Mouse (Mus musculus) erythroid progenitor cell, adult 5-6 weeks (primary cell): Measurements from ENCODE around the gene Smurf2. TPM values are rescaled to one million over a fixed set of nuclear protein-coding genes. Genes with fewer than 3 reads are reported as not detected.

Experiments used
- ATAC-seq: replicated peaks from 2 replicates; pipeline ENCODE4 v1.8.0; 2016; ENCODE audit warnings: moderate number of reproducible peaks, mild to moderate bottlenecking, moderate TSS enrichment, inconsistent platforms; ENCODE audit not compliant: poor library complexity, low FRiP score, severe bottlenecking
- total RNA-seq, 2 experiments: library from RNA; stranded (forward) in 1 of 2; stranded (reverse) in 1 of 2; fragments of 150-400 nt in 1 of 2; fragments of 186-747, 209-891 nt in 1 of 2; gene quantifications; 2 replicates each; pipeline versions ENCODE4 v1.2.3 to v1.2.4; 2015 to 2017; ENCODE audit warnings: low replicate concordance in 2 of 2

The Smurf2 gene
- total RNA-seq, 2 experiments from 2014 or later, result 8.5 to 9.2 TPM

DNA sequence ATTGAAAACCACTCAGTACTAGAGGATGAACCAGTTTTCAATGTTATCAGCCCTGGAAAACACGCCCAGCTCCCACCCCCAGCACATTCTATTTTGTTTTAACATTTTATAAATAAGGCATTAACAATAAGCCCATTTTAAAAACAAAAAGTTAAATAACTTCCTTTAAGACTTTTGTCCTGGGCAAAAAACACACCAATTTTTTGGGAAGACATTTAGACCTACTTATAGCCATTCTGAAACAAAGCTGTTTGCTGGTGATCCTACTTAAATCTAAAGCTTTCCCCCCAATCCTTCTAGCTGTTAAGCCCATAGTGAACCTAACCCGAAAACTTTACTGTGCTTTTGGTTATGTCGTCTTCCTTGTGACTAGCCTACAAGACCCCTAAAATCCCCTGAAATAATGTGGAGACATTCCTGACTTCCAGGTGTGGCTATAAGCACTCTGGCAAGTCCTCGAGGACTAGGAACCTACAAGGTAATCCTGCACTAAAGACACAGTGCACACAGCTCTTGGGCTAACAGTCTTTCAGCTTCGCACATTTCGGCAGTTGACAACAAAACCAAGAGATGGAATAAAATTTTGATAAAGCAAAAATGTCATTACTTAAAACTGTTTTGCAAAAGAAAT is 139.8 kb downstream of the Smurf2 start:
- ATAC-seq, result no peak

- no peak for ATAC-seq
Measured at GRCm38 (mm10) chr11:106780089-106780425, 140.5 kb downstream of the Smurf2 start.

DNA sequence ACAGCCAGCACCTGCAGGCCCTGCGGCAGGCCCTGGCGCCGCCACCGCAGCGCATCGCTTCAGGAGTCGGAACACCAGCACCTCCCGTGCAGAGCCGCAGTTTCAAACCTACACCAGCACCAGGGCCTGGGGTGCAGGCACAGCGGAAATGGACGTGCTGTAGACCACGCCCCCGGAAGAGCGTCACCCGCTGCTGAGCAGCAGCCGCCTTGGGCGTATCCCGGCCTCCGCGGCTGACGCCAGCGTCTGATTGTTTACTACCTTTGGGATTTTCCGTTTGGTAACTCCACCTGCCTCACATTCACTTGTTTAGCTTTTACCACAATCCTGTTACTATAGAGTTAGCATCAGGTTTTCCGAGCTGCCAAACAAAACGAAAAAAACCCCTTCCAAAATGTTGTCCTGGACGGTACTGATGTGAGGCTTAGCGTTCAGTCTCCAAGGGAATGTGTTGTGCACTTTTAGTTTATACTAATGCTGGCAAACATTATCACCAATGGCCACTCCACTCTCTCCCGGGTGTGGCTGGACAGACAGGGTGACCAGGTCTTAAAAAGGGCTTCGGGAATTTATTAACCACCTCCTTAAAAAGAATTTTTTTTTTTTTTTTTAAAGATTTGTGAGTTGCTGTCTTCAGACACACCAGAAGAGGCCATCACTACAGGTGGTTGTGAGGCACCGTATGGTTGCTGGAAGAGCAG is 141.0 kb downstream of the Smurf2 start, which contains the start of gene Polg2:
Gene Polg2, minus strand, starts transcription at position 150 of the 701 bp plus-strand sequence.
- ATAC-seq, result peak; percentile 99

GRCm38 (mm10) chr11:106778589-106779387 is 141.7 kb downstream of the Smurf2 start:
- peak; percentile 47 for ATAC-seq

- no peak for ATAC-seq
Measured at GRCm38 (mm10) chr11:106778132-106778531, 142.4 kb downstream of the Smurf2 start.

GRCm38 (mm10) chr11:106777395-106777794 is 143.1 kb downstream of the Smurf2 start:
- no peak for ATAC-seq

- ATAC-seq, result no peak
Measured at GRCm38 (mm10) chr11:106776960-106777359, 143.6 kb downstream of the Smurf2 start.

DNA sequence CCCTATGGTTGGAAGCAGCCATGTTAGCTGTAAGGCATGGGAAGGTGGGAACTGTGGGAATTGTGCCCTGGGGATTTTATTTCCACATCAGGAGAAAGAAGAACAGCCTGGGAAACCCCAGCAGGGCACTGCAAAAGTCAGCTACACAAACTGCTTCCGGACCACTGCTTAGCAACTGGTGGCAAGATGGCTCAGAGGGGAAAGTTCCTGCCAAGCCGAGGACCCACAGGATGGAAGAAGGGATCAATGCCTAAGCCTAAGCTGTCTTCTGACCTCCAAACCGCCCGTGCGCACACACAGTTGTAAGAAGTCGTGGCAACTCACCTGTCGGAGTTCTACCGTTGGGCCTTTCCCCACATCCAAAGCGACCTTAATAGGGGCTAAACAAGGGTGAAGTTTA is 147.5 kb downstream of the Smurf2 start:
- no peak for ATAC-seq

GRCm38 (mm10) chr11:106770195-106770974 is 150.1 kb downstream of the Smurf2 start:
- no peak for ATAC-seq

Other genes starting within 250 kb of the Smurf2 start
- 7.1 and 16.6 TPM in 2 replicates for gene Pecam1, start 170.1 kb downstream of the Smurf2 start, total RNA-seq (2015; ENCODE audit: low replicate concordance)
- gene Pecam1, start 170.1 kb downstream of the Smurf2 start, total RNA-seq (2017; ENCODE audit: low replicate concordance), result 5.5 and 7.2 TPM in 2 replicates
- 7.9 and 10.5 TPM in 2 replicates for gene Milr1, start 169.5 kb downstream of the Smurf2 start, total RNA-seq (2015; ENCODE audit: low replicate concordance)
- 9.1 and 13.4 TPM in 2 replicates for gene Milr1, start 169.5 kb downstream of the Smurf2 start, total RNA-seq (2017; ENCODE audit: low replicate concordance)
- gene Polg2, start 141.2 kb downstream of the Smurf2 start, total RNA-seq (2015; ENCODE audit: low replicate concordance), result 3.2 and 4.6 TPM in 2 replicates
- gene Polg2, start 141.2 kb downstream of the Smurf2 start, total RNA-seq (2017; ENCODE audit: low replicate concordance), result 1.4 and 3.9 TPM in 2 replicates
- 493 and 595 TPM in 2 replicates for gene Ddx5, start 131.5 kb downstream of the Smurf2 start, total RNA-seq (2015; ENCODE audit: low replicate concordance)
- gene Ddx5, start 131.5 kb downstream of the Smurf2 start, total RNA-seq (2017; ENCODE audit: low replicate concordance), result 692 and 836 TPM in 2 replicates
- gene Cep95, start 131.5 kb downstream of the Smurf2 start, total RNA-seq (2015; ENCODE audit: low replicate concordance), result 60.8 and 66.3 TPM in 2 replicates
- gene Cep95, start 131.5 kb downstream of the Smurf2 start, total RNA-seq (2017; ENCODE audit: low replicate concordance), result 39.8 and 61.5 TPM in 2 replicates
- gene Kpna2, start 78.8 kb upstream of the Smurf2 start, total RNA-seq (2015; ENCODE audit: low replicate concordance), result 456 and 494 TPM in 2 replicates
- 286 and 365 TPM in 2 replicates for gene Kpna2, start 78.8 kb upstream of the Smurf2 start, total RNA-seq (2017; ENCODE audit: low replicate concordance)
- 2.5 TPM in 1 of 2 replicates, not detected in the other for gene 1810010H24Rik, start 105.0 kb upstream of the Smurf2 start, total RNA-seq (2015; ENCODE audit: low replicate concordance)
- not detected in 2 replicates for gene 1810010H24Rik, start 105.0 kb upstream of the Smurf2 start, total RNA-seq (2017; ENCODE audit: low replicate concordance)
- 35.0 and 65.4 TPM in 2 replicates for gene Bptf, start 211.4 kb upstream of the Smurf2 start, total RNA-seq (2015; ENCODE audit: low replicate concordance)
- 54.1 and 57.1 TPM in 2 replicates for gene Bptf, start 211.4 kb upstream of the Smurf2 start, total RNA-seq (2017; ENCODE audit: low replicate concordance)